Mouse (Mus musculus): Measurements from ENCODE around the gene Crtc2. TPM values are rescaled to one million over a fixed set of nuclear protein-coding genes. Genes with fewer than 3 reads are reported as not detected.

Crtc2 gene
- polyA plus RNA-seq, 1 experiment from 2014 or later, result 10.5 TPM

- H3K9me3 ChIP-seq (ENCODE audit: control insufficient read depth, low read length), result no peaks in the 10 kb centered on the region
- no peak for ATAC-seq (ENCODE audit: low FRiP score)
These were observed 12.7 kb upstream of the Crtc2 start for GRCm38 (mm10) chr3:90241251-90241650.

GRCm38 (mm10) chr3:90241669-90242358 is 12.1 kb upstream of the Crtc2 start:
- no peak for DNase-seq (ENCODE audit: low spot score)
- H3K36me3 ChIP-seq (replicated peaks; ENCODE audit: control insufficient read depth, insufficient read depth), result peaks cover 3% of the 10 kb centered on the region; the same call in 1 of the 2 replicates
- H3K9ac ChIP-seq, result no peak overlapping the region
- no peaks in the 10 kb centered on the region for H3K27me3 ChIP-seq (ENCODE audit: control insufficient read depth, insufficient read depth, low read length)
- WGBS, result 90% methylated on average over 10 of the region's 10 CpGs
- no peak overlapping the region for H3K27ac ChIP-seq
- H3K4me1 ChIP-seq (replicated peaks; ENCODE audit: control insufficient read depth, insufficient read depth, low read length), result peaks cover 13% of the 10 kb centered on the region
- H3K4me2 ChIP-seq (replicated peaks), result no peak overlapping the region
- H3K9me3 ChIP-seq (ENCODE audit: control insufficient read depth, low read length), result no peaks in the 10 kb centered on the region
- ATAC-seq (ENCODE audit: low FRiP score), result no peak
- no peak overlapping the region for H3K4me3 ChIP-seq (replicated peaks; ENCODE audit: low read length)

More at GRCm38 (mm10) chr3:90241251-90241650, 12.7 kb upstream of the Crtc2 start:
- no peaks in the 10 kb centered on the region for H3K27me3 ChIP-seq (ENCODE audit: control insufficient read depth, insufficient read depth, low read length)
- no peak overlapping the region for H3K4me2 ChIP-seq (replicated peaks)
- peaks cover 13% of the 10 kb centered on the region for H3K4me1 ChIP-seq (replicated peaks; ENCODE audit: control insufficient read depth, insufficient read depth, low read length)
- H3K36me3 ChIP-seq (replicated peaks; ENCODE audit: control insufficient read depth, insufficient read depth), result peaks cover 9% of the 10 kb centered on the region
- DNase-seq (ENCODE audit: low spot score), result no peak
- H3K9ac ChIP-seq, result no peak overlapping the region
- 74% methylated on average over 2 of the region's 2 CpGs for WGBS
- H3K4me3 ChIP-seq (replicated peaks; ENCODE audit: low read length), result no peak overlapping the region
- H3K27ac ChIP-seq, result no peak overlapping the region

- ATAC-seq (ENCODE audit: low FRiP score) (peak; percentile 58; the same call in 1 of the 2 replicates), DNase-seq (ENCODE audit: low spot score) (peak; percentile 70)
- Histone ChIP-seq H3K9ac (peak within 1 kb of the TSS; percentile 35; the same call in 1 of the 2 replicates), H3K9me3 (ENCODE audit: control insufficient read depth, low read length) (no peaks in the 10 kb centered on the region), H3K4me2 (replicated peaks) (peak within 1 kb of the TSS; percentile 73), H3K4me3 (replicated peaks; ENCODE audit: low read length) (peak within 1 kb of the TSS; percentile 31), H3K27ac (no peak within 1 kb of the TSS; the same call in 1 of the 2 replicates), H3K4me1 (replicated peaks; ENCODE audit: control insufficient read depth, insufficient read depth, low read length) (peaks cover 17% of the 10 kb centered on the region), H3K27me3 (ENCODE audit: control insufficient read depth, insufficient read depth, low read length) (no peaks in the 10 kb centered on the region), H3K36me3 (replicated peaks; ENCODE audit: control insufficient read depth, insufficient read depth) (no peaks in the 10 kb centered on the region)
- 2% methylated on average over 19 of the region's 19 CpGs for WGBS
These were observed 10.8 kb upstream of the Crtc2 start, which contains the start of gene Creb3l4 for GRCm38 (mm10) chr3:90242984-90243775. Gene Creb3l4, minus strand, starts transcription at chr3:90243512.

DNA sequence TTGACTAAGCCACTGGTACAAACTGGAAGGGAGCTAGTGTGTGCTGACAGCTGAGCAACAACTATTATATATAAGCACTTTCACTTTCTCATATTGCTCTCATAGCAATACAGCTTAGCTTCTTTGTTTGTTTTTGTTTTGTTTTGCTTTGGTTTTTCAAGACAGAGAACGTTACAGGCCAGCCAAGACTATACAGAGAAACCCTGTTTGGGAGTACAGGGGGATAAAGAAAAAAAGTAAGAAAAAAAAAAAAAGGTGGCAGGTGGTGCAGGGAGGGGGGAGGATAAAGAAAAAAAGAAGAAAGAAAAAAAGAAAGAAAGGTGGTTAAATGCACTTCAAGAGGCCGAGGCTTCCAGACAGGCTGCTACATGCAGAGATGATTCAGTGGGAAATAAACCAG is 8.6 kb upstream of the Crtc2 start:
- ATAC-seq (ENCODE audit: low FRiP score), result no peak
- H3K36me3 ChIP-seq (replicated peaks; ENCODE audit: control insufficient read depth, insufficient read depth), result peaks cover 5% of the 10 kb centered on the region; the same call in 1 of the 2 replicates
- H3K27me3 ChIP-seq (ENCODE audit: control insufficient read depth, insufficient read depth, low read length), result no peaks in the 10 kb centered on the region
- no peaks in the 10 kb centered on the region for H3K9me3 ChIP-seq (ENCODE audit: control insufficient read depth, low read length)
- H3K27ac ChIP-seq, result no peak overlapping the region
- H3K4me1 ChIP-seq (replicated peaks; ENCODE audit: control insufficient read depth, insufficient read depth, low read length), result peaks cover 23% of the 10 kb centered on the region
- WGBS, result 73% methylated on average over 2 of the region's 2 CpGs
- H3K9ac ChIP-seq, result no peak overlapping the region
- DNase-seq (ENCODE audit: low spot score), result no peak
- no peak overlapping the region for H3K4me2 ChIP-seq (replicated peaks)
- no peak overlapping the region for H3K4me3 ChIP-seq (replicated peaks; ENCODE audit: low read length)

DNA sequence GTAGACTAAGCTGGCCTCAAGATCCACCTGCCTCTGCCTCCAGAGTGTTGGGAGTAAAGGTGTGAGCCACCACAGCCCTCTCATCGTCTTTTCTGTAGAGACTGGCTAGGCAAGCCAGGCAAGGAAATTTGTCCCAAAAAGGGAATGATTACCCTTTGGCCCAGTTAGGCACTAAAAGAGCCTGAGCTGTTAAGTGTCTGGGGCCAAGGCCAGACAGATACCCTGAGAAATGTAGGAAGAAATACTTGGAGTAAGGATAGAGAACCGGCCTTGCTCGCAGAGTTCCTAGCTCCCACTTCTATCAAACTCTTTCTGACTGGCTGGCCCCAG is 6.4 kb upstream of the Crtc2 start:
- H3K4me2 ChIP-seq (replicated peaks), result peak overlapping the region; percentile 68
- no peaks in the 10 kb centered on the region for H3K9me3 ChIP-seq (ENCODE audit: control insufficient read depth, low read length)
- H3K9ac ChIP-seq, result peak overlapping the region; percentile 73
- H3K27me3 ChIP-seq (ENCODE audit: control insufficient read depth, insufficient read depth, low read length), result no peaks in the 10 kb centered on the region
- DNase-seq (ENCODE audit: low spot score) (no peak), ATAC-seq (ENCODE audit: low FRiP score) (peak; percentile 3; the same call in 1 of the 2 replicates)
- H3K27ac ChIP-seq, result peak overlapping the region; percentile 83
- WGBS, result under 1% methylated on average over 3 of the region's 3 CpGs
- H3K36me3 ChIP-seq (replicated peaks; ENCODE audit: control insufficient read depth, insufficient read depth), result peaks cover 20% of the 10 kb centered on the region
- peaks cover 21% of the 10 kb centered on the region for H3K4me1 ChIP-seq (replicated peaks; ENCODE audit: control insufficient read depth, insufficient read depth, low read length)
- H3K4me3 ChIP-seq (replicated peaks; ENCODE audit: low read length), result peak overlapping the region; percentile 57

DNA sequence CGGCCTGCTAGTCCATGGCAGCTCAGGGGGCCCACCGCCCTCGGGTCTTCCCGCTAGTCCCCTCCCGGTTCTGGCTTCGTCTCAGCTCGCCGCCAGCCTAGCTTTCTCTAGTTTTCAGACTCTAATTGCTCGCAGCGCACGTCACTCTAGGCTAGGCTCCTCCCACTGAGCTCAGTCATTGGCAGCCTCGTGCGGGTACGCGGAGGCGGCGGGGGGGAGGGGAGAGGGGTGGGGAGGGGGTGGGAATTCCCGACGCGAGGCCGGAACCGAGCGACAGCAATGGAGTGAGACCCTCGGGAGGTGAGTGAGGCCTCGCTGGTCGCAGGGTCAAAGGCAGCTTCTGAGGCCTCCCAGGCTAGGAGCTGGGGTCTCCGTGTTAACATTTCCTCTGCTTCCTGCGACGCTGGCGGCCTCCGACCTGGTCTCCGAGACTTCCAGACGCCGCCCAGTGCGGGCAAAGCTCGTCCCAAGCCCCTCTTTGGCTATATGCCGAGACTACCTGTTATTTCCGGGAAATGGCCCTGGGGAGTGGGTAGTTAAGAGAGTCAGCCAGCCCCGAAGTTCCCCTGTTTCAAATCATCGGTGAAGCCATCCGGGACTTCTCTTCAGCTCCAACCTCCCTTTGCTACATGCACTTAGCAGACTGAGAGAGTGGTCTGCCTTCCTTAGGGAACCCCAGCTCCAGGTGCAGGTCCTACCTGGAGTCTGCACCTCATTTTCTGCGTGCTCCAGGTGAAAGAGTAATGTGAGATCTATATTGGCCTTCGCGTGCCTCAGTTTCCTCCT is 5.8 kb upstream of the Crtc2 start, which contains the start of gene Slc39a1:
TSS of gene Slc39a1 (plus strand) at position 213 of the 786 bp plus-strand sequence.
- Histone ChIP-seq H3K27me3 (ENCODE audit: control insufficient read depth, insufficient read depth, low read length) (no peaks in the 10 kb centered on the region), H3K36me3 (replicated peaks; ENCODE audit: control insufficient read depth, insufficient read depth) (peaks cover 20% of the 10 kb centered on the region), H3K9me3 (ENCODE audit: control insufficient read depth, low read length) (no peaks in the 10 kb centered on the region), H3K27ac (peak within 1 kb of the TSS; percentile 83), H3K9ac (peak within 1 kb of the TSS; percentile 73), H3K4me1 (replicated peaks; ENCODE audit: control insufficient read depth, insufficient read depth, low read length) (peaks cover 16% of the 10 kb centered on the region), H3K4me2 (replicated peaks) (peak within 1 kb of the TSS; percentile 68), H3K4me3 (replicated peaks; ENCODE audit: low read length) (peak within 1 kb of the TSS; percentile 57)
- ATAC-seq (ENCODE audit: low FRiP score) (peak; percentile 94), DNase-seq (ENCODE audit: low spot score) (peak; percentile 95)
- WGBS, result 0% methylated on average over 40 of the region's 44 CpGs

DNA sequence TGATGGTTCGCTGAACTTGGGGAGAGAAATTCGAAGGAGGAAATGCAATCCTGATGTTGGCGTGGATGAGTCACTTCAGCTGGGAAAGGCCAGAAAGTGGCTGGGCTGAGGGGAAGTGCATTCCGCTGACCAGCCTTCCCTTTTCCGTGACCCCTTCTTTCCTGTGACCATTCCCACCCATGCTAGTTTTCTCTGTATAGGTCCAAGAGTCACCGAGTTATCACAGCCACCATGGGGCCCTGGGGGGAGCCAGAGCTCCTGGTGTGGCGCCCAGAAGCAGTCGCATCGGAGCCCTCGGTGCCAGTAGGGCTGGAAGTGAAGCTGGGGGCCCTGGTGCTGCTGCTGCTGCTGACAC is 5.2 kb upstream of the Crtc2 start:
- Histone ChIP-seq H3K9ac (peak overlapping the region; percentile 73), H3K36me3 (replicated peaks; ENCODE audit: control insufficient read depth, insufficient read depth) (peaks cover 20% of the 10 kb centered on the region), H3K27ac (peak overlapping the region; percentile 70), H3K27me3 (ENCODE audit: control insufficient read depth, insufficient read depth, low read length) (no peaks in the 10 kb centered on the region), H3K4me2 (replicated peaks) (peak overlapping the region; percentile 68), H3K4me1 (replicated peaks; ENCODE audit: control insufficient read depth, insufficient read depth, low read length) (peaks cover 10% of the 10 kb centered on the region), H3K9me3 (ENCODE audit: control insufficient read depth, low read length) (no peaks in the 10 kb centered on the region), H3K4me3 (replicated peaks; ENCODE audit: low read length) (peak overlapping the region; percentile 57)
- DNase-seq (ENCODE audit: low spot score) (no peak), ATAC-seq (ENCODE audit: low FRiP score) (no peak)
- 4% methylated on average over 10 of the region's 10 CpGs for WGBS

- peaks cover 21% of the 10 kb centered on the region for H3K4me1 ChIP-seq (replicated peaks; ENCODE audit: control insufficient read depth, insufficient read depth, low read length)
- 92% methylated on average over 6 of the region's 6 CpGs for WGBS
- H3K9ac ChIP-seq, result no peak overlapping the region
- no peaks in the 10 kb centered on the region for H3K27me3 ChIP-seq (ENCODE audit: control insufficient read depth, insufficient read depth, low read length)
- no peak for ATAC-seq (ENCODE audit: low FRiP score)
- no peaks in the 10 kb centered on the region for H3K9me3 ChIP-seq (ENCODE audit: control insufficient read depth, low read length)
- H3K4me3 ChIP-seq (replicated peaks; ENCODE audit: low read length), result no peak overlapping the region
- no peak overlapping the region for H3K27ac ChIP-seq
- H3K4me2 ChIP-seq (replicated peaks), result no peak overlapping the region
- H3K36me3 ChIP-seq (replicated peaks; ENCODE audit: control insufficient read depth, insufficient read depth), result peaks cover 20% of the 10 kb centered on the region
- no peak for DNase-seq (ENCODE audit: low spot score)
These were observed 3.2 kb upstream of the Crtc2 start for GRCm38 (mm10) chr3:90250791-90251190.
